Mouse (Mus musculus): ENCODE measurements around the gene Adtrp. TPM values are rescaled to one million over a fixed set of nuclear protein-coding genes. Genes with fewer than 3 reads are reported as not detected.

Gene Adtrp
- polyA plus RNA-seq, 2 experiments = 0.36 to 0.50 TPM

DNA sequence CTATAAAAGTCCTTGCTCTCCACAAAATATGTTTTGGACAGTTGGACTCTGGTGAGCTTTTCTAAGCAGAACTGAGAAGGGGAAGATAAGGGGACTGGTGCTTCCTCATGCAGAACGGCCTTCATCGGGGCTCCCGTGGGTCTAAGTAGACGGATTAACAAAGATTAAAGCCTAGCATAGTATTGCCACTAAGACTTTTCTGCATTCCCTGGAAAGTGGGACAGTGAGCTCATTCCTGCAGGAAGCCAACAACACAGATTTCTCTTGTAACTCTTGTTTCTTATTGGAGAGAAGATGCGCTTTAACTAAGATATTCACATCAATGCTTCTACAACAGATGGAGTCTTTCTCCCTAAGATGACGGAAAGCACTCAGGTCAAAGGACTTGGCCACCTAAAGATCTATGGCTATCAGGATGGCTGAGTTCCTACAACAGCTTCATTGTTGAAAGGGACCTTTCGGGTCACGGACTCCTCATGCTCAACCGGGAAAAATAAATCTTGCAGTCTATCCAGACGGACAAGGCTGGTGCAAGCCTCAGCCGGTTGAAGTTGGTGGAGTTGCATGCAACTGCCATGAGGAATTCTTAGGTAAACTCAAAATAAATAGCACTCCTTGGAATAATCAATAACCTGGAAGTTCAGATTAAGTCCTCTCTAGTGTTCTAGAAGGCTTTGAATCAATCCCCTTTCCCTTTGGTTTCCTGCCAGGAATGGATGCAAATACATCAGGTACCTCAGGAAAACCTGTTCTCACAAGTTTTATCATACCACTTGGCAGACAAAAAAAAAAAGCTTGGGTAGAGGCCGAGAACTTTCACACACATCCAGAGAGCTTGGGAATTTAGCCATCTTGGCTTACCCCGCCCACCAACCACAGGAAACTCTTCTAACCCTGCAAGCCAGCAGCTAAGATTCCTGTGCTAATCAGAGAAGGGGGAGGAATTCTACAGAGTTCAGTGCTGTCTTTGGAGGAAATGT lies 8.0 kb upstream of the Adtrp start:
- WGBS (ENCODE audit: insufficient replicate concordance) = 56% methylated on average over 13 of the region's 13 CpGs
- Histone ChIP-seq H3K9me3 (ENCODE audit: control insufficient read depth, low read length) (no peaks in the 10 kb centered on the region), H3K4me3 (ENCODE audit: insufficient read depth in 1 of 2, low read depth in 2 of 2, low read length in 2 of 2) (no peak overlapping the region), H3K36me3 (replicated peaks; ENCODE audit: control insufficient read depth, insufficient read depth, low read depth) (no peaks in the 10 kb centered on the region), H3K4me2 (ENCODE audit: low read depth) (no peak overlapping the region), H3K4me1 (replicated peaks; ENCODE audit: control insufficient read depth in 2 of 2, insufficient read depth in 2 of 2, low read length in 1 of 2) (no peaks in the 10 kb centered on the region), H3K27me3 (ENCODE audit: control insufficient read depth, insufficient read depth, low read length) (no peaks in the 10 kb centered on the region), H3K9ac (replicated peaks) (no peak overlapping the region), H3K27ac (no peak overlapping the region)
- TF ChIP-seq CTCF (IDR thresholded peaks at IDR 0.05; ENCODE audit: low read depth) = no peak
- TF ChIP-seq EP300 (IDR thresholded peaks at IDR 0.05; ENCODE audit: low read depth) = no peak
- ATAC-seq (ENCODE audit: insufficient read depth) = no peak
- DNase-seq (ENCODE audit: low read depth in 3 of 3, low spot score in 3 of 3) = no peak

DNA sequence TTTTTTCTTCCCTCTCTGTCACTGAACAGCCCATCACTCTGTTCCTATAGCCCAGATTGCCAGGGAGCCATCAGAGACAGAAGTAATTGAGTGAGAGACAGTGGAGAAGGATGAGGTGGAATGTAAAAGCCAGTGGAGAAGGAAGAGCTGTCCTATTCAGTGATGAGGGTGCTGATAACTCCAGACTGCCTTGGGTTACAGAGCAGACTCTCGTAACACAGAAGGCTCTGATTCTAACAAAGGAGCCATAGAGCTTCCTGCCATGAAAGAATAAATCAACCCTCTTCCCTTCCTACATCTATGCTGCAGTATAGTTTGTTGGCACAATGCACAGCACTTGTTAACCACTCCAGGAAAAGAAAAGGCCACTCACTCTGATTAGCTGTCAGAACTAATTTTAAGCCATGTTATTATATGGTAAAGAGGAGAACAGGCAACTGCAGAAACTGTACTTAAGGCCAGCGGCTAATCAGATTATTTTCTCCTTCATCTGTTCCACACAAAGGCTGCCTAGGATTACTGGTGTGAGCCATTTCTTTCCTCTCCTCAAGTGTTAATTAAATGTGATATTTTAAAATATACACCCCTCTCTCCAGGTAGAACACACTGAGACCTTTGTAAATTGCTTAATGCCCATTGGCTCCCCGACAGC lies 3.4 kb upstream of the Adtrp start:
- Histone ChIP-seq H3K27ac (no peak overlapping the region), H3K9me3 (ENCODE audit: control insufficient read depth, low read length) (no peaks in the 10 kb centered on the region), H3K4me3 (ENCODE audit: insufficient read depth in 1 of 2, low read depth in 2 of 2, low read length in 2 of 2) (no peak overlapping the region), H3K36me3 (replicated peaks; ENCODE audit: control insufficient read depth, insufficient read depth, low read depth) (no peaks in the 10 kb centered on the region), H3K9ac (replicated peaks) (no peak overlapping the region), H3K27me3 (ENCODE audit: control insufficient read depth, insufficient read depth, low read length) (no peaks in the 10 kb centered on the region), H3K4me1 (replicated peaks; ENCODE audit: control insufficient read depth in 2 of 2, insufficient read depth in 2 of 2, low read length in 1 of 2) (no peaks in the 10 kb centered on the region), H3K4me2 (ENCODE audit: low read depth) (no peak overlapping the region)
- ATAC-seq (ENCODE audit: insufficient read depth) (no peak), DNase-seq (ENCODE audit: low read depth in 3 of 3, low spot score in 3 of 3) (no peak)
- 55% methylated on average over 3 of the region's 3 CpGs for WGBS (ENCODE audit: insufficient replicate concordance)
- TF ChIP-seq CTCF (IDR thresholded peaks at IDR 0.05; ENCODE audit: low read depth) (no peak), EP300 (IDR thresholded peaks at IDR 0.05; ENCODE audit: low read depth) (no peak)

DNA sequence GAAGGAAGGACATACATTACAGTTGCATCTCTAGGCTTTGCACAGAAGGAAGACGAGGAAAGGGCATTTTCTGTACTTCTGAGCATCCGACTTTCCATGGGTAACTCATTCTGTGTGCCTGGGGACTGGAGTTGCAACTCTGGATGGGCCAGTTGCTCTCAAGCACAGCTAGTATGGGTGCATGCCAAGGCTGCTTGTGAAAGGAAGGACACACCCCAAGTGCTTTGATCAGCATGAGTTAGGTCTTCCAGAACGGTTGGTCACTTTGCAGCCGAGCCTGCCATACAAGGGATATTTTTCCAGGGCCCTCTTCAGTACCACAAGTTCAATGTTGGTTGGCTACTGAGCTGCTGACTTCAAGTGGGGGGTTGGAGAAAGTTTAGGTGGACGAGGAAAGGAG lies 968 bp downstream of the Adtrp start:
- Histone ChIP-seq H3K27ac (no peak overlapping the region), H3K36me3 (replicated peaks; ENCODE audit: control insufficient read depth, insufficient read depth, low read depth) (no peaks in the 10 kb centered on the region), H3K4me2 (ENCODE audit: low read depth) (no peak overlapping the region), H3K9ac (replicated peaks) (no peak overlapping the region), H3K4me1 (replicated peaks; ENCODE audit: control insufficient read depth in 2 of 2, insufficient read depth in 2 of 2, low read length in 1 of 2) (no peaks in the 10 kb centered on the region), H3K4me3 (ENCODE audit: insufficient read depth in 1 of 2, low read depth in 2 of 2, low read length in 2 of 2) (no peak overlapping the region), H3K27me3 (ENCODE audit: control insufficient read depth, insufficient read depth, low read length) (no peaks in the 10 kb centered on the region), H3K9me3 (ENCODE audit: control insufficient read depth, low read length) (no peaks in the 10 kb centered on the region)
- WGBS (ENCODE audit: insufficient replicate concordance) = 57% methylated on average over 5 of the region's 5 CpGs
- DNase-seq (ENCODE audit: low read depth in 3 of 3, low spot score in 3 of 3) = no peak
- no peak for ATAC-seq (ENCODE audit: insufficient read depth)
- TF ChIP-seq EP300 (IDR thresholded peaks at IDR 0.05; ENCODE audit: low read depth) = no peak
- no peak for TF ChIP-seq CTCF (IDR thresholded peaks at IDR 0.05; ENCODE audit: low read depth)

DNA sequence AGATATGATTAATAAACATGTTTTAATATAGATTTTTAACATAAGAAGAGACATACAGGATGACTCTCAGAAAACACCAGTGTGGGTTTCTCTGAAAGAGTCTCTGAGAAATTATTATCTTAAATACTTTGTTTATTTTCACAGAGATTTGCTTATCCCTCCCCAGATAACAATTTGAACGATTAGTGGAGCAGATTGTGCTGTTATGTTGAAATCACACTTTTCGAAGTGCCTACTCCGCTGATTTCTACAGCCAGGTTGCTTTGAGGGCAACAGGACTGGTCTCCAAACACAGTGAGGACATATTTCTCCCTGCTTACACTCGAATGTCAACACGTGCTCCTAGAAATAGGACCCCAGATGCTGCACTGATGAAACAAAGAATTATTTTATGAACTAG lies 2.5 kb downstream of the Adtrp start:
- H3K9ac ChIP-seq (replicated peaks) = no peak overlapping the region
- ATAC-seq (ENCODE audit: insufficient read depth) (no peak), DNase-seq (ENCODE audit: low read depth in 3 of 3, low spot score in 3 of 3) (no peak)
- no peaks in the 10 kb centered on the region for H3K36me3 ChIP-seq (replicated peaks; ENCODE audit: control insufficient read depth, insufficient read depth, low read depth)
- WGBS (ENCODE audit: insufficient replicate concordance) = 61% methylated on average over 5 of the region's 5 CpGs
- no peaks in the 10 kb centered on the region for H3K4me1 ChIP-seq (replicated peaks; ENCODE audit: control insufficient read depth in 2 of 2, insufficient read depth in 2 of 2, low read length in 1 of 2)
- no peak overlapping the region for H3K4me3 ChIP-seq (ENCODE audit: insufficient read depth in 1 of 2, low read depth in 2 of 2, low read length in 2 of 2)
- H3K27me3 ChIP-seq (ENCODE audit: control insufficient read depth, insufficient read depth, low read length) = no peaks in the 10 kb centered on the region
- TF ChIP-seq EP300 (IDR thresholded peaks at IDR 0.05; ENCODE audit: low read depth) = no peak
- TF ChIP-seq CTCF (IDR thresholded peaks at IDR 0.05; ENCODE audit: low read depth) = no peak
- H3K27ac ChIP-seq = no peak overlapping the region
- no peaks in the 10 kb centered on the region for H3K9me3 ChIP-seq (ENCODE audit: control insufficient read depth, low read length)
- H3K4me2 ChIP-seq (ENCODE audit: low read depth) = no peak overlapping the region

DNA sequence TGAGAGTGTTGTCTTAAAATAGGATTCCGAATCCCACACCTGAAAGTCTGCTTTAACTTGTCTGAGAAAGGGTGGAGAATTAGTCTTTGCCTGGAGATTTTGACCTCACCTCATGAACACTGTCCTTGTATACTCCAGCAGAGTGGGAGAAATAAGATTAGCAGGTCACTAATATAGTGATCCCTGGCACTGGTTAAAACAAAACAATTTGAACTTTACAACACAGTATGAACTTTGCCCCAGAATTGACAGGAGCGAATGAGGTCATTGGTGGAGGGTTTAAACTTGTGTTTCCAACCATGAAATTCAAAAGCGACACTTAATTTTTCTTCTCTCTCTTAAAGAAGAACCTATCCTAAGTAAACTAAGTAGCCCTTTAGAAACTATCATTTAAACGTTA lies 3.4 kb downstream of the Adtrp start:
- no peak overlapping the region for H3K9ac ChIP-seq (replicated peaks)
- no peaks in the 10 kb centered on the region for H3K4me1 ChIP-seq (replicated peaks; ENCODE audit: control insufficient read depth in 2 of 2, insufficient read depth in 2 of 2, low read length in 1 of 2)
- no peak overlapping the region for H3K4me2 ChIP-seq (ENCODE audit: low read depth)
- H3K9me3 ChIP-seq (ENCODE audit: control insufficient read depth, low read length) = no peaks in the 10 kb centered on the region
- H3K36me3 ChIP-seq (replicated peaks; ENCODE audit: control insufficient read depth, insufficient read depth, low read depth) = no peaks in the 10 kb centered on the region
- ATAC-seq (ENCODE audit: insufficient read depth) (no peak), DNase-seq (ENCODE audit: low read depth in 3 of 3, low spot score in 3 of 3) (no peak)
- no peaks in the 10 kb centered on the region for H3K27me3 ChIP-seq (ENCODE audit: control insufficient read depth, insufficient read depth, low read length)
- H3K4me3 ChIP-seq (ENCODE audit: insufficient read depth in 1 of 2, low read depth in 2 of 2, low read length in 2 of 2) = no peak overlapping the region
- TF ChIP-seq CTCF (IDR thresholded peaks at IDR 0.05; ENCODE audit: low read depth) (no peak), EP300 (IDR thresholded peaks at IDR 0.05; ENCODE audit: low read depth) (no peak)
- 53% methylated on average over 4 of the region's 4 CpGs for WGBS (ENCODE audit: insufficient replicate concordance)
- H3K27ac ChIP-seq = no peak overlapping the region

Data from liver, embryonic 14.5 days (tissue).